Mouse (Mus musculus): ENCODE measurements around the gene Sptbn4.

The Sptbn4 gene

GRCm38 (mm10) chr7:27383233-27383632 lies 64.3 kb downstream of the Sptbn4 start:
- DNase-seq (ENCODE audit: low spot score) = no peak

GRCm38 (mm10) chr7:27381560-27381959 lies 65.9 kb downstream of the Sptbn4 start:
- DNase-seq (ENCODE audit: low spot score) = no peak

GRCm38 (mm10) chr7:27381009-27381408 lies 66.5 kb downstream of the Sptbn4 start:
- DNase-seq (ENCODE audit: low spot score) = no peak

GRCm38 (mm10) chr7:27379836-27380235 lies 67.7 kb downstream of the Sptbn4 start:
- no peak for DNase-seq (ENCODE audit: low spot score)

GRCm38 (mm10) chr7:27378431-27378830 lies 69.1 kb downstream of the Sptbn4 start:
- no peak for DNase-seq (ENCODE audit: low spot score)

- DNase-seq (ENCODE audit: low spot score) = no peak
Measured at GRCm38 (mm10) chr7:27375274-27375673, 72.2 kb downstream of the Sptbn4 start.

GRCm38 (mm10) chr7:27371715-27372462 lies 75.6 kb downstream of the Sptbn4 start:
- no peak for DNase-seq (ENCODE audit: low spot score)

- no peak for DNase-seq (ENCODE audit: low spot score)
Measured at GRCm38 (mm10) chr7:27369111-27369510, 78.4 kb downstream of the Sptbn4 start.

GRCm38 (mm10) chr7:27367976-27368375 lies 79.5 kb downstream of the Sptbn4 start:
- DNase-seq (ENCODE audit: low spot score) = no peak

GRCm38 (mm10) chr7:27366082-27366844 lies 81.2 kb downstream of the Sptbn4 start:
- no peak for DNase-seq (ENCODE audit: low spot score)

- no peak for DNase-seq (ENCODE audit: low spot score)
Measured at GRCm38 (mm10) chr7:27364379-27364778, 83.1 kb downstream of the Sptbn4 start.

- DNase-seq (ENCODE audit: low spot score) = peak; percentile 92
Measured at GRCm38 (mm10) chr7:27361283-27361946, 86.1 kb downstream of the Sptbn4 start.

GRCm38 (mm10) chr7:27360749-27361148 lies 86.7 kb downstream of the Sptbn4 start:
- DNase-seq (ENCODE audit: low spot score) = no peak

GRCm38 (mm10) chr7:27359706-27360358 lies 87.7 kb downstream of the Sptbn4 start:
- DNase-seq (ENCODE audit: low spot score) = no peak

- no peak for DNase-seq (ENCODE audit: low spot score)
Measured at GRCm38 (mm10) chr7:27359162-27359561, 88.3 kb downstream of the Sptbn4 start.

GRCm38 (mm10) chr7:27357595-27357978 lies 89.9 kb downstream of the Sptbn4 start:
- no peak for DNase-seq (ENCODE audit: low spot score)

- no peak for DNase-seq (ENCODE audit: low spot score)
Measured at GRCm38 (mm10) chr7:27356861-27357594, 90.5 kb downstream of the Sptbn4 start, which contains the start of gene Gm20479. TSS of gene Gm20479 (minus strand) at chr7:27357419.

GRCm38 (mm10) chr7:27356248-27356647 lies 91.2 kb downstream of the Sptbn4 start:
- DNase-seq (ENCODE audit: low spot score) = peak; percentile 37

- DNase-seq (ENCODE audit: low spot score) = peak; percentile 76
Measured at GRCm38 (mm10) chr7:27355745-27356240, 91.7 kb downstream of the Sptbn4 start, which contains the start of gene Shkbp1. TSS of gene Shkbp1 (minus strand) at chr7:27356019.

- no peak for DNase-seq (ENCODE audit: low spot score)
Measured at GRCm38 (mm10) chr7:27355261-27355660, 92.2 kb downstream of the Sptbn4 start.

GRCm38 (mm10) chr7:27354783-27355182 lies 92.7 kb downstream of the Sptbn4 start:
- DNase-seq (ENCODE audit: low spot score) = no peak

All from spleen, adult 12 weeks (tissue).